Mouse (Mus musculus) yolk sac, embryonic 10.5 days (tissue): ENCODE results near the gene Taar8c.

Source experiments
- DNase-seq: peaks from one replicate; pipeline ENCODE4 v3.0.0-alpha.2; 2017; ENCODE audit warnings: low spot score

The Taar8c gene

DNA sequence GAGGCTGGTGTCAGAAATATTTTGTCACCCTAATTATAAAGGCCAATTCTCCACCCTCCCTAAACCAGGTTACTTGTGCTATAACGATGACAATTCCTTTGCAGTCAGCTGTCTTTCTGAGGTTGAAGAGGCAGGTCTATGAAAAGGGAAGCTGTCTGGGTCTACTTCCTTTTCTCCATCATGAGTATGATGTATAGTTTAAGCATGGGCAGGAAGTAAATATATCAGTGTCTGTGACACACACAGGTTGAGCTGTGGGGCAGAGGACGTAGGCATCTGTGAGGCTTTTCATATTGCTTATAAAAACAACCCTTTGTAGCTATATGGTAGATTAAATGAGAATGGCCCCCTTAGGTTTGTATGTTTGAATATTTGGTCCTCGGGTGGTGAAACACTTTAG lies 42.7 kb downstream of the Taar8c start:
- no peak for DNase-seq

DNA sequence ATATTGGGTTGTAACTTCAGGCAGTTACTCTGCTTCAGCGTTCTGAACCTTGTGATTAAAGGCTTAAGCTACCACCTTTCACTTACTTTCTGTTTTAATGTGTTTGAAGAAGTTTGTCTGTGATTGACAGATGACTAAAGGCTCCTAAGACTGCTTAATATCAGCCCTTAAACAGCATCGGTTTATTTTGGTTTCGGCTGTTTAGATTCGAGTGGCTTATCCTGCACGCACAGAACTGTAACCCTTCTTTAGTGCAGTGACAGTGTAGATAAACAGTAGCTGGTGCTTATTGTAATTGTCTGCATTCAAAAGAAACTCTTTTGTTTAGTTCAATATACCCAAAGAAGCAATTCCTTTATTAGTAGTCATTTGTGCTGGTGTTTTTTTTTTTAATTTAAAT lies 49.7 kb downstream of the Taar8c start:
- DNase-seq: no peak
